Mouse (Mus musculus): ENCODE measurements at regions not wholly inside any gene's neighbourhood (a gene's known extent, or its start where the extent isn't known, plus 50 kb on each side); places are given as distances from the start of the nearest gene placed in this dataset.
"Not testable (repeated sequence)": the region's sequence is repeated elsewhere in the genome, so short reads cannot be mapped to it uniquely, and the experiment has no call there.

- DNase-seq: no peak
Observed at GRCm38 (mm10) chr10:26585106-26585505, 168.1 kb upstream of the Arhgap18 start.

GRCm38 (mm10) chr10:26607081-26607480 is 146.1 kb upstream of the Arhgap18 start:
- DNase-seq: not testable (repeated sequence)

- DNase-seq: no peak
Observed at GRCm38 (mm10) chr10:26611246-26611645, 142.0 kb upstream of the Arhgap18 start.

- no peak for DNase-seq
Observed at GRCm38 (mm10) chr10:26630196-26630760, 122.9 kb upstream of the Arhgap18 start.

- DNase-seq: no peak
Observed at GRCm38 (mm10) chr10:26632266-26632665, 121.0 kb upstream of the Arhgap18 start.

GRCm38 (mm10) chr10:26637459-26637858 is 115.8 kb upstream of the Arhgap18 start:
- no peak for DNase-seq

GRCm38 (mm10) chr10:26638056-26638455 is 115.2 kb upstream of the Arhgap18 start:
- no peak for DNase-seq

GRCm38 (mm10) chr10:26639118-26639517 is 114.1 kb upstream of the Arhgap18 start:
- DNase-seq: no peak

GRCm38 (mm10) chr10:26653103-26653502 is 100.1 kb upstream of the Arhgap18 start:
- no peak for DNase-seq

GRCm38 (mm10) chr10:26664270-26664669 is 89.0 kb upstream of the Arhgap18 start:
- DNase-seq: no peak

- no peak for DNase-seq
Observed at GRCm38 (mm10) chr10:26679500-26680227, 73.6 kb upstream of the Arhgap18 start.

- no peak for DNase-seq
Observed at GRCm38 (mm10) chr10:26694761-26695160, 58.5 kb upstream of the Arhgap18 start.

GRCm38 (mm10) chr10:26695212-26695933 is 57.8 kb upstream of the Arhgap18 start:
- peak; percentile 5 for DNase-seq

Data from kidney, postnatal 14 days (tissue).